Mouse (Mus musculus) lung, postnatal 0 days (tissue): ENCODE data around the gene Gm5483. TPM values are rescaled to one million over a fixed set of nuclear protein-coding genes. Genes with fewer than 3 reads are reported as not detected.
"Not testable (repeated sequence)": the region's sequence is repeated elsewhere in the genome, so short reads cannot be mapped to it uniquely, and the experiment has no call there.

Source experiments
- ATAC-seq: fragments of 200-750 bp; cut with Nextera tagmentation; 2 replicates; pipeline ENCODE4 v1.8.0; 2017; ENCODE audit warnings: moderate library complexity
- DNase-seq: peaks from one replicate; pipeline ENCODE4 v3.0.0-alpha.2; 2016; ENCODE audit warnings: low spot score
- H3K27ac ChIP-seq: fragments of 300-500 bp; sonication (generic); 2 replicates; pipeline ENCODE4 v1.5.1; 2014; ENCODE audit warnings: antibody characterized with exemption, mild to moderate bottlenecking, low read length, mixed read lengths
- H3K27me3 ChIP-seq: fragments of 300-500 bp; sonication (generic); replicated peaks from 2 replicates; pipeline ENCODE4 v1.6.1; 2014; ENCODE audit warnings: low read length, mixed read lengths; ENCODE audit not compliant: insufficient read depth
- H3K36me3 ChIP-seq: fragments of 300-500 bp; sonication (generic); 2 replicates; pipeline ENCODE4 v1.6.1; 2014; ENCODE audit warnings: low read length, mixed read lengths; ENCODE audit not compliant: insufficient read depth
- H3K4me1 ChIP-seq: fragments of 300-500 bp; sonication (generic); 2 replicates; pipeline ENCODE4 v1.6.1; 2014; ENCODE audit warnings: antibody characterized with exemption, low read depth, low read length, mixed read lengths; ENCODE audit not compliant: insufficient read depth
- H3K4me2 ChIP-seq: fragments of 300-500 bp; sonication (generic); replicated peaks from 2 replicates; pipeline ENCODE4 v1.6.1; 2014; ENCODE audit warnings: low read depth, mild to moderate bottlenecking, low read length, moderate library complexity, mixed read lengths
- H3K4me3 ChIP-seq: fragments of 300-500 bp; sonication (generic); 2 replicates; pipeline ENCODE4 v1.5.1; 2014; ENCODE audit warnings: low read depth, low read length
- H3K9ac ChIP-seq: fragments of 300-500 bp; sonication (generic); replicated peaks from 2 replicates; pipeline ENCODE4 v1.6.1; 2014; ENCODE audit warnings: low read depth, mild to moderate bottlenecking
- H3K9me3 ChIP-seq: fragments of 300-500 bp; sonication (generic); 2 replicates; pipeline ENCODE4 v1.6.1; 2016; ENCODE audit warnings: low read length, mixed read lengths
- CTCF ChIP-seq: IDR thresholded peaks from 2 replicates; pipeline ENCODE4 v1.5.1; 2016; ENCODE audit warnings: antibody characterized with exemption, mild to moderate bottlenecking
- EP300 ChIP-seq: IDR thresholded peaks from 2 replicates; pipeline ENCODE4 v1.6.1; 2016; ENCODE audit warnings: antibody characterized with exemption, mild to moderate bottlenecking, control low read depth
- WGBS: fragments of 180-500 bp; shearing (Covaris S2); extraction: QIAGEN DNeasy Blood & Tissue Kit; methylation state at CpG from one replicate; pipeline ENCODE4 v1.1.7; 2014; 5-methylcytosine and 5-hydroxymethylcytosine counted together
- polyA plus RNA-seq: library from polyadenylated mRNA; unstranded; fragments of >200 nt; fragmentation: Nextera tagmentation; extraction: Ambion mirVana; gene quantifications from 2 replicates; pipeline ENCODE4 v1.2.1, GENCODE M21; 2015

Gene Gm5483
- 45.8 and 58.3 TPM in 2 replicates for polyA plus RNA-seq

DNA sequence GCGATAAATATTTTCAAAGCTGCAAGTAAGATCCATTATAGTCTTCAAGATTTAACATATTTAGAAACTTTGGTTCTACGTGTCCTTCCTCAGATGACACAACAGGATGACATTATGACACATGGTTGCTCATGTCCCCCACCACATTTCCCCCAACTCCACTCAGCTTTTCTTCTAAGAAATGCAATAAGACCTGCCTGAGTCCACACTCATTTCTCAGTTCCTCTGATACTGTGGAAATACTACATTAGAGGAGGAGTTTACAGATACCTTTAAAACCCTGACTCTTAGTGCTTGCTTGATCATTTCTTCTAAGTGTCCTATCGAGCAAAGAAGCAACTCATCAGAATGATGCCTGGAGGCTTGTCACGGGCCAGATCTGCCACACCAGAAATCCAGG is at the start of gene Gm5483:
Gene Gm5483 (plus strand): TSS at position 301 of the 400 bp plus-strand sequence.
- H3K4me2 ChIP-seq, H3K9me3 ChIP-seq, H3K4me1 ChIP-seq, H3K4me3 ChIP-seq, DNase-seq, H3K9ac ChIP-seq, H3K36me3 ChIP-seq, H3K27ac ChIP-seq, ATAC-seq, H3K27me3 ChIP-seq: not testable (repeated sequence)
- WGBS, result 62% methylated on average over 4 of the region's 4 CpGs

DNA sequence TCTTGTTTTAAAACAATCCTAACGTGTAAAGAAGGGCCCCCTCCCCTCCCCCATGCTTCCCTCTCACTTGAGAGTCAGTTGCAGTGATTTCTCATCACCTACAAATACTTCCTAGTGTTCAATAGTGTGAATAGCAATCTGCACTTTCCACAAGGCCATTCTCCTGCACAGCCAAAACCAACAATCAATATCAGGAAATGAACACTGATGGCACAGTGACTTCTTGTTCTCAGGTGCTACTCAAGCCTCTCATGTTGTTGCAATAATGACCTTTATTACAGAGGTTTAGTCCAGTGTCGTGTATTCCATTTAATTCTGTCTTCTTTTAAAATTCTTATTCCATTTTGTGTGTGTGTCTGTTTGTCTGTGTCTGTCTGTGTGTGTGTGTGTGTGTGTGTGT is 45.8 kb upstream of the Gm5483 start:
- WGBS, result 58% methylated on average over 2 of the region's 2 CpGs
- DNase-seq, result no peak
- no peak for TF ChIP-seq EP300
- TF ChIP-seq CTCF, result no peak

DNA sequence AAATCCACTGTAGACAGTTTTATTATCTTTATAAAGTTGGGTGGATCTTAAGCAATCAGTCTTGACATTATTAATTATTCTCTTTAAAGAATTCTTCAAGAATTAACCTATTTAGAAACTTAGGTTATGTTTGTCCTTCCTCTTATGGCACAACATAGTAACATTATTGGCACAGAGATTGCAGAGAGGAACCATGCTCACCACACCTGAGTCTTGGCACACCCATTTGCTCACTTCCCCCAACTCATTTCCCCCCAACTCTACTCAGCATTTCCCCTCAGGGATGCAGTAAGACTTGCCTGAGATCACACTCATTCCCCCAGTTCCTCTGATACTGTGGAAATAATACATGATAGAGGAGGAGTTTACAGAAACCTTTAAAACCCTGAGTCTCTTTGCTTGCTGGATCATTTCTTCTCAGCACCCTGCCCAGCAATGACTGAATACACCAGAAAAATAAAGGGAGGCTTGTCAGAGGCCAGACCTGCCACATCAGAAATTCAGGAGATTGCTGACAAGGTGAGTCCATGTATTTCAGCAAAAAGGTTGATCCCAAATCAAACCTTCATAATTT is 27.5 kb upstream of the Gm5483 start, which contains the start of gene Stfa2l1:
Gene Stfa2l1 (plus strand): TSS at position 410 of the 574 bp plus-strand sequence.
- Histone ChIP-seq H3K4me1 (no peaks in the 10 kb centered on the region), H3K27me3 (no peaks in the 10 kb centered on the region), H3K36me3 (no peaks in the 10 kb centered on the region), H3K4me3 (no peak within 1 kb of the TSS), H3K4me2 (no peak within 1 kb of the TSS), H3K9me3 (no peaks in the 10 kb centered on the region), H3K9ac (no peak within 1 kb of the TSS), H3K27ac (no peak within 1 kb of the TSS)
- DNase-seq (no peak), ATAC-seq (no peak)
- TF ChIP-seq CTCF (no peak), EP300 (no peak)

More for the DNA sequence above, 45.8 kb upstream of the Gm5483 start:
- no peaks in the 10 kb centered on the region for H3K36me3 ChIP-seq
- H3K9ac ChIP-seq, result no peak overlapping the region
- no peak overlapping the region for H3K4me3 ChIP-seq
- H3K4me1 ChIP-seq, result no peaks in the 10 kb centered on the region
- no peak for ATAC-seq
- no peak overlapping the region for H3K4me2 ChIP-seq
- H3K27me3 ChIP-seq, result no peaks in the 10 kb centered on the region
- no peak overlapping the region for H3K27ac ChIP-seq
- no peaks in the 10 kb centered on the region for H3K9me3 ChIP-seq

DNA sequence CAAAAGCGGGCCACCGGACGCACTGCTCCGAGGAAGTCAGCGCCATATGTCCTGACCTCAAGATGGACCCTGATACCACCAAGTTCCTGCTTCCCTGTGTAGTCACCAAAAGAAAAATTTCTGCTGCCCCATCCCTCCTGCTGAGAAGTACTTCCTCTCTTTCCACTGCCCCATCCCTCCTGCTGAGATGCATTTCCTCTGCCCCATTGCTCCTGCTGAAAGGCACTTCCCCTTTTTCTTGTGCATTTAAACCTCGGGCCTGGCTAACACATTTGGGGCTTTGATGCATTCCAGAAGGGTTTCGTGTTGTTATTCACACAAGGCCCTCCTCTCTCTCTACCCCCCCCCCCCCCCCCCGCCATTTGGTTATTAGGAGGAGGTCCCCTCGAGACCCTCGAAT is 16.2 kb upstream of the Gm5483 start:
- not testable (repeated sequence) for H3K36me3 ChIP-seq, H3K4me3 ChIP-seq, H3K9ac ChIP-seq, H3K27ac ChIP-seq, H3K27me3 ChIP-seq, ATAC-seq, H3K4me2 ChIP-seq, DNase-seq, H3K9me3 ChIP-seq, H3K4me1 ChIP-seq
- 90% methylated on average over 9 of the region's 10 CpGs for WGBS

DNA sequence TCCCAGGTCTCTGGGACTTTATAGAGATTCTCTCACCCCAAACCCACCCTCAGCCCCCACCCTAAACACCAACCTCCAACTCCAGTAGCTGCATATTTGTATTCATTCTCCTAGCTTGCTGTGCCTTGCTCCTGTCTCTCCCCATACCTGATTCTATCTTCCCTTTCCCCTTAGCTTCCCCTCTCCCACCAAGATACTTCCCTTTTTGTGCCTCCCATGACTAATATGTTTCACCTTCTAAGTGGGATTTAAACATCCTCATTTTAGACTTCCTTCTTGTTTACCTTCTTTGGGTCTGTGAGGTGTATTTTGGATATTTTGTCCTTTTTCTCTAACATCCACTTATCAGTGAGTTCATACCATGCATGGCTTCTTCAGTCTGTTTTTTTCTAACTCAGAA is 7.9 kb upstream of the Gm5483 start:
- Histone ChIP-seq H3K27ac (no peak overlapping the region), H3K36me3 (no peaks in the 10 kb centered on the region), H3K4me3 (no peak overlapping the region), H3K4me1 (no peaks in the 10 kb centered on the region), H3K27me3 (no peaks in the 10 kb centered on the region), H3K9me3 (no peaks in the 10 kb centered on the region), H3K4me2 (no peak overlapping the region), H3K9ac (no peak overlapping the region)
- ATAC-seq (no peak), DNase-seq (no peak)
- TF ChIP-seq EP300, result no peak

DNA sequence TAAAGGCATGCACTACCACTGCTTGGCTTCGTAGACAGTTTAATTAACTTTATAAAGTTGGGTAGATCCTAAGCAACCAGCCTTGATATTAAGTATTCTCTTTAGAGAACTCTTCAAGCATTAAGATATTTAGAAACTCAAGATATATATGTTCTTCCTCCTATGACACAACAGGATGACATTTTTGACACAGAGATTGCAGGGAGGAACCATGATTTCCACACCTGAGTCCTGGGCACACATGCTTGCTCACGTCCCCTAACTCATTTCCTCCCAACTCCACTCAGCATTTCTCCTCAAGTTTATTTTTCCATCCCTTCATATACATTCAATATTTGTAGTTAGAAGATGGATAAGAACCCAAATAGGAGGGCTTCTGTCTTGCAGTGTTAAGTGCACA is 4.1 kb upstream of the Gm5483 start:
- Histone ChIP-seq H3K9ac (no peak overlapping the region), H3K4me3 (no peak overlapping the region), H3K27ac (no peak overlapping the region), H3K36me3 (no peaks in the 10 kb centered on the region), H3K9me3 (no peaks in the 10 kb centered on the region), H3K27me3 (no peaks in the 10 kb centered on the region), H3K4me2 (no peak overlapping the region), H3K4me1 (no peaks in the 10 kb centered on the region)
- WGBS, result 74% methylated on average over 2 of the region's 2 CpGs
- no peak for ATAC-seq
- no peak for TF ChIP-seq EP300
- no peak for TF ChIP-seq CTCF
- DNase-seq, result no peak

DNA sequence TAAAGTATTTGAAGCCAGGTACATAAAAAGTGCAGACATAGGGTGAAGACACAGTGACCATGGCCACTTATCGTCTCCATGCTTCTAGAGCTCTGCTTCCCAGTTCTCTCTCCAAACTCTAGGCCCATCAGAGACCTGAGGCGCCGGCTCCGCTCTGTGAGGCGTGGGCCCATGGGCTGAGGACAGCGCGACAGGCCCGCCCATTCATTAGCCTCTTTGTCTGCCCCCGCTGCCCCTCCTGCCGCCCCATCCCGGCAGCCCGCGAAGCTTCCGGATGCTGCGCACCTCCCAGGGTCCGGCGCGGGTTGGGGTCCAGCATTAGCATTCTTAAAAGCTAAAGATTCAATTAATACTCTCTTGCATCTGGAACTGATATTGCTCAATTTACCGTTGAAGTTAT is 15.2 kb downstream of the Gm5483 start:
- no peak overlapping the region for H3K4me3 ChIP-seq
- no peak overlapping the region for H3K27ac ChIP-seq
- H3K36me3 ChIP-seq, result no peaks in the 10 kb centered on the region
- H3K27me3 ChIP-seq, result no peaks in the 10 kb centered on the region
- H3K4me1 ChIP-seq, result no peaks in the 10 kb centered on the region
- no peak for ATAC-seq
- H3K9ac ChIP-seq, result no peak overlapping the region
- WGBS, result 60% methylated on average over 19 of the region's 19 CpGs
- no peaks in the 10 kb centered on the region for H3K9me3 ChIP-seq
- no peak for DNase-seq
- TF ChIP-seq EP300, result no peak
- no peak for TF ChIP-seq CTCF
- no peak overlapping the region for H3K4me2 ChIP-seq
